Mouse (Mus musculus) embryonic stem cell, embryonic (primary cell): ENCODE results near the gene Gm21637.
"Not testable (repeated sequence)": the region's sequence is repeated elsewhere in the genome, so short reads cannot be mapped to it uniquely, and the experiment has no call there.

Experiments used
- CTCF ChIA-PET, 4 experiments: fragments of 300-600 bp in 2 of 4; fragments of 350-600 bp in 2 of 4; sonication (Branson Sonifier 250); formaldehyde crosslinking; loops; one replicate each; lab custom pipeline; 2022; ENCODE audit warnings: inconsistent platforms in 2 of 4; lab: Charles Lee
- POLR2A ChIA-PET, 4 experiments: fragments of 300-600 bp in 2 of 4; fragments of 350-600 bp in 2 of 4; sonication (Branson Sonifier 250); formaldehyde crosslinking; loops; one replicate each; lab custom pipeline; 2022; ENCODE audit warnings: antibody characterized with exemption in 4 of 4, inconsistent platforms in 1 of 4; lab: Charles Lee

Gene Gm21637

GRCm38 (mm10) chrX:31961744-31962143, at the start of gene Gm21637:
TSS of gene Gm21637 (plus strand) at chrX:31962044.
- POLR2A ChIA-PET, CTCF ChIA-PET: not testable (repeated sequence)
